Mouse (Mus musculus): ENCODE results near the gene Tcl1b2. TPM values are rescaled to one million over a fixed set of nuclear protein-coding genes. Genes with fewer than 3 reads are reported as not detected.
"Not testable (repeated sequence)": the region's sequence is repeated elsewhere in the genome, so short reads cannot be mapped to it uniquely, and the experiment has no call there.

The Tcl1b2 gene
- total and polyA plus RNA-seq, 3 experiments: not detected

- no peak overlapping the region for H3K4me3 ChIP-seq (ENCODE audit: control insufficient read depth in 1 of 2, insufficient read depth in 1 of 2, low read depth in 2 of 2, low read length in 2 of 2)
- no peak for DNase-seq (ENCODE audit: low read depth, low spot score)
- H3K4me1 ChIP-seq (ENCODE audit: control insufficient read depth in 1 of 2, insufficient read depth in 2 of 2, low read length in 2 of 2): no peaks in the 10 kb centered on the region
- H3K27ac ChIP-seq (ENCODE audit: control insufficient read depth, low read depth, low read length): no peak overlapping the region
- no peaks in the 10 kb centered on the region for H3K27me3 ChIP-seq (ENCODE audit: control insufficient read depth in 1 of 2, insufficient read depth in 2 of 2, low read length in 2 of 2)
- H3K9me3 ChIP-seq (replicated peaks; ENCODE audit: insufficient read depth, low read length): no peaks in the 10 kb centered on the region
- TF ChIP-seq CHD1 (IDR thresholded peaks at IDR 0.05; ENCODE audit: low read depth, low read length) (no peak), NRF1 (IDR thresholded peaks at IDR 0.05; ENCODE audit: insufficient read depth, low read depth, low read length, poor library complexity, severe bottlenecking) (no peak), BHLHE40 (IDR thresholded peaks at IDR 0.05; ENCODE audit: borderline replicate concordance, low read depth, low read length) (no peak), MEF2A (IDR thresholded peaks at IDR 0.05; ENCODE audit: extremely low read depth, insufficient replicate concordance, low read depth, low read length, poor library complexity, severe bottlenecking) (no peak), TAL1 (IDR thresholded peaks at IDR 0.05; ENCODE audit: low read length) (no peak), ZC3H11A (IDR thresholded peaks at IDR 0.05; ENCODE audit: low read depth, low read length) (no peak), TBP (IDR thresholded peaks at IDR 0.05; ENCODE audit: low read depth, low read length) (no peak), POLR2AphosphoS2 (IDR thresholded peaks at IDR 0.05; ENCODE audit: low read length) (no peak), GATA1 (IDR thresholded peaks at IDR 0.05; ENCODE audit: low read depth, low read length) (no peak), POLR2A (IDR thresholded peaks at IDR 0.05; ENCODE audit: control insufficient read depth in 1 of 2, insufficient read depth in 1 of 2, low read depth in 1 of 2, low read length in 2 of 2, poor library complexity in 1 of 2) (no peak), ELF1 (IDR thresholded peaks at IDR 0.05; ENCODE audit: low read depth, low read length) (no peak), E2F4 (IDR thresholded peaks at IDR 0.05; ENCODE audit: borderline replicate concordance, low read depth, low read length) (no peak), MYB (IDR thresholded peaks at IDR 0.05; ENCODE audit: low read depth, low read length) (no peak)
- H3K36me3 ChIP-seq (ENCODE audit: control insufficient read depth in 1 of 2, insufficient read depth in 2 of 2, low read length in 2 of 2): no peaks in the 10 kb centered on the region
- H3K79me2 ChIP-seq (ENCODE audit: control insufficient read depth, insufficient read depth, low read length, poor library complexity): no peaks in the 10 kb centered on the region
- H3K9ac ChIP-seq (ENCODE audit: control insufficient read depth, low read depth, low read length, poor library complexity, severe bottlenecking): no peak overlapping the region
These were observed 19.3 kb upstream of the Tcl1b2 start for GRCm38 (mm10) chr12:105126516-105126915.

- H3K27me3 ChIP-seq (ENCODE audit: control insufficient read depth in 1 of 2, insufficient read depth in 2 of 2, low read length in 2 of 2): no peaks in the 10 kb centered on the region
- H3K79me2 ChIP-seq (ENCODE audit: control insufficient read depth, insufficient read depth, low read length, poor library complexity): no peaks in the 10 kb centered on the region
- DNase-seq (ENCODE audit: low read depth, low spot score): no peak
- H3K4me1 ChIP-seq (ENCODE audit: control insufficient read depth in 1 of 2, insufficient read depth in 2 of 2, low read length in 2 of 2): no peaks in the 10 kb centered on the region
- H3K4me3 ChIP-seq (ENCODE audit: control insufficient read depth in 1 of 2, insufficient read depth in 1 of 2, low read depth in 2 of 2, low read length in 2 of 2): no peak overlapping the region
- no peaks in the 10 kb centered on the region for H3K9me3 ChIP-seq (replicated peaks; ENCODE audit: insufficient read depth, low read length)
- no peaks in the 10 kb centered on the region for H3K36me3 ChIP-seq (ENCODE audit: control insufficient read depth in 1 of 2, insufficient read depth in 2 of 2, low read length in 2 of 2)
- no peak overlapping the region for H3K27ac ChIP-seq (ENCODE audit: control insufficient read depth, low read depth, low read length)
- no peak for TF ChIP-seq TBP (IDR thresholded peaks at IDR 0.05; ENCODE audit: low read depth, low read length)
- no peak for TF ChIP-seq ELF1 (IDR thresholded peaks at IDR 0.05; ENCODE audit: low read depth, low read length)
- no peak for TF ChIP-seq MAX (IDR thresholded peaks at IDR 0.05; ENCODE audit: low read length)
- no peak for TF ChIP-seq ZNF384 (IDR thresholded peaks at IDR 0.05; ENCODE audit: low read depth, low read length)
- TF ChIP-seq MEF2A (IDR thresholded peaks at IDR 0.05; ENCODE audit: extremely low read depth, insufficient replicate concordance, low read depth, low read length, poor library complexity, severe bottlenecking): no peak
- TF ChIP-seq HCFC1 (IDR thresholded peaks at IDR 0.05; ENCODE audit: low read depth, low read length): no peak
- no peak for TF ChIP-seq MYC (IDR thresholded peaks at IDR 0.05; ENCODE audit: low read depth, low read length)
- TF ChIP-seq E2F4 (IDR thresholded peaks at IDR 0.05; ENCODE audit: borderline replicate concordance, low read depth, low read length): no peak
- no peak for TF ChIP-seq USF1 (IDR thresholded peaks at IDR 0.05; ENCODE audit: low read depth, low read length)
- TF ChIP-seq KAT2A (conservative IDR thresholded peaks at IDR 0.05; ENCODE audit: low read depth, low read length): no peak
- no peak overlapping the region for H3K9ac ChIP-seq (ENCODE audit: control insufficient read depth, low read depth, low read length, poor library complexity, severe bottlenecking)
These were observed 18.2 kb upstream of the Tcl1b2 start for GRCm38 (mm10) chr12:105127607-105128006.

DNA sequence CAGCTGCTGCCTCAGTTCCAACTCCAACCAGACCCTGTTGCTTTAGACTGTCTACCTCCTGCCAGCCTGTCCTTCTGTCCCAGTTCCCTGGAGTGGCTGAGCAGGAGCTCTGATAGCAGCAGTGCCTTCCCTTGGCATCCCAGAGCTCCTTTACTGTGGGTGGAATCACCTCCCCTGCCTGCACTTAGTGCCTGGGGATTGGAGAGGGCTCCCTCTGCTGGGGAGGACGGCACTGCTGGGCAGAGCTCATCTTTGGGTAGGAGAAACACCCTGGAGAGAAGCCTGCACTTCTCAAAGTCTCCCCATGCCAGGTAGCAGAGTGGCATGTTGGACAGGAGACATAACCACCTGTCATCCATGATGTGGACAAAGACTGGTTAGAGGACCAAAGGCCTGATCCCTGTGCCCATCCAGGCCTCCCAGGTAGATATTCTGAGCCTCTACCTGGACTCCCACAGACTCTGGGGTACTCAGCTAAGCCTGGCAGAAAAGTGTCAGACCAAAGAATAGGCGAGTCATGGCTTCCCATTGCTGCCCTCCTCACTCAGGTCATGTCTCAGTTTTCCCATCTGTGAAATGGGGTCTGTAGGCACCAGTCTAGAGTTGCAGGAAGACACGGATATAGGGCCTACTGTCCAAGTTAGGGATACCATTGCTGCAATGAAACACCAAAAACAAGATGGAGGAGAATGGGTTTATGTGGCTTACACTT lies 16.2 kb upstream of the Tcl1b2 start:
- H3K4me3 ChIP-seq (ENCODE audit: control insufficient read depth in 1 of 2, insufficient read depth in 1 of 2, low read depth in 2 of 2, low read length in 2 of 2); H3K9me3 ChIP-seq (replicated peaks; ENCODE audit: insufficient read depth, low read length); DNase-seq (ENCODE audit: low read depth, low spot score); H3K79me2 ChIP-seq (ENCODE audit: control insufficient read depth, insufficient read depth, low read length, poor library complexity); H3K9ac ChIP-seq (ENCODE audit: control insufficient read depth, low read depth, low read length, poor library complexity, severe bottlenecking); H3K27ac ChIP-seq (ENCODE audit: control insufficient read depth, low read depth, low read length); H3K4me1 ChIP-seq (ENCODE audit: control insufficient read depth in 1 of 2, insufficient read depth in 2 of 2, low read length in 2 of 2); H3K36me3 ChIP-seq (ENCODE audit: control insufficient read depth in 1 of 2, insufficient read depth in 2 of 2, low read length in 2 of 2); H3K27me3 ChIP-seq (ENCODE audit: control insufficient read depth in 1 of 2, insufficient read depth in 2 of 2, low read length in 2 of 2): not testable (repeated sequence)

- not testable (repeated sequence) for H3K9ac ChIP-seq (ENCODE audit: control insufficient read depth, low read depth, low read length, poor library complexity, severe bottlenecking)
These were observed 11.6 kb upstream of the Tcl1b2 start for GRCm38 (mm10) chr12:105134167-105134566.

More at GRCm38 (mm10) chr12:105134167-105134566, 11.6 kb upstream of the Tcl1b2 start:
- not testable (repeated sequence) for H3K4me1 ChIP-seq (ENCODE audit: control insufficient read depth in 1 of 2, insufficient read depth in 2 of 2, low read length in 2 of 2); H3K79me2 ChIP-seq (ENCODE audit: control insufficient read depth, insufficient read depth, low read length, poor library complexity); H3K9me3 ChIP-seq (replicated peaks; ENCODE audit: insufficient read depth, low read length); H3K36me3 ChIP-seq (ENCODE audit: control insufficient read depth in 1 of 2, insufficient read depth in 2 of 2, low read length in 2 of 2); H3K27ac ChIP-seq (ENCODE audit: control insufficient read depth, low read depth, low read length); H3K4me3 ChIP-seq (ENCODE audit: control insufficient read depth in 1 of 2, insufficient read depth in 1 of 2, low read depth in 2 of 2, low read length in 2 of 2); DNase-seq (ENCODE audit: low read depth, low spot score); H3K27me3 ChIP-seq (ENCODE audit: control insufficient read depth in 1 of 2, insufficient read depth in 2 of 2, low read length in 2 of 2)

Data from MEL (cell line).